Mouse (Mus musculus) olfactory bulb, adult 2 months (tissue): Measurements from ENCODE around the gene Bbs5. TPM values are rescaled to one million over a fixed set of nuclear protein-coding genes. Genes with fewer than 3 reads are reported as not detected.
"Not testable (repeated sequence)": the region's sequence is repeated elsewhere in the genome, so short reads cannot be mapped to it uniquely, and the experiment has no call there.

Experiments used
- H3K27ac ChIP-seq: fragments of 200-500 bp; 2 replicates; pipeline ENCODE4 v1.5.1; 2012; ENCODE audit warnings: low read depth, low read length; ENCODE audit not compliant: insufficient read depth
- H3K4me1 ChIP-seq: fragments of 200-500 bp; 2 replicates; pipeline ENCODE4 v1.6.1; 2012; ENCODE audit warnings: low read length; ENCODE audit not compliant: control insufficient read depth, insufficient read depth
- H3K4me3 ChIP-seq: fragments of 200-500 bp; 2 replicates; pipeline ENCODE4 v1.5.1; 2012; ENCODE audit warnings: mild to moderate bottlenecking, low read depth, low read length, moderate library complexity; ENCODE audit not compliant: insufficient read depth
- CTCF ChIP-seq: fragments of 200-500 bp; IDR thresholded peaks from 2 replicates; pipeline ENCODE4 v1.5.1; 2012; ENCODE audit warnings: low read depth, mild to moderate bottlenecking, low read length, moderate library complexity; ENCODE audit not compliant: insufficient read depth
- POLR2A ChIP-seq: fragments of 200-500 bp; IDR thresholded peaks from 2 replicates; pipeline ENCODE4 v1.6.1; 2012; ENCODE audit warnings: mild to moderate bottlenecking, low read depth, low read length, moderate library complexity; ENCODE audit not compliant: insufficient read depth
- WGBS: fragments of 180-500 bp; shearing (Covaris S2); methylation state at CpG from one replicate; pipeline ENCODE4 v1.1.7; 2018; 5-methylcytosine and 5-hydroxymethylcytosine counted together
- polyA plus RNA-seq: library from polyadenylated mRNA; stranded (reverse); fragments of >200 nt; gene quantifications from 2 replicates; pipeline ENCODE4 v1.2.4, GENCODE M21; 2012; ENCODE audit warnings: low replicate concordance; ENCODE audit not compliant: missing spikeins, insufficient read depth, insufficient read length

Bbs5 gene
- polyA plus RNA-seq, 1 experiment = not detected

GRCm38 (mm10) chr2:69659326-69659725 is 12.4 kb downstream of the Bbs5 start:
- TF ChIP-seq POLR2A = no peak
- no peak for TF ChIP-seq CTCF
- 91% methylated on average over 4 of the region's 4 CpGs for WGBS

GRCm38 (mm10) chr2:69663827-69664476 is 17.0 kb downstream of the Bbs5 start:
- no peak for TF ChIP-seq POLR2A
- TF ChIP-seq CTCF = no peak
- no peak overlapping the region for H3K27ac ChIP-seq
- no peaks in the 10 kb centered on the region for H3K4me1 ChIP-seq
- H3K4me3 ChIP-seq = no peak overlapping the region
- WGBS = 89% methylated on average over 13 of the region's 13 CpGs

More at GRCm38 (mm10) chr2:69659326-69659725, 12.4 kb downstream of the Bbs5 start:
- Histone ChIP-seq H3K4me1 (no peaks in the 10 kb centered on the region), H3K4me3 (no peak overlapping the region), H3K27ac (no peak overlapping the region)

- H3K4me3 ChIP-seq = no peak overlapping the region
- 95% methylated on average over 4 of the region's 4 CpGs for WGBS
- no peak overlapping the region for H3K27ac ChIP-seq
- H3K4me1 ChIP-seq = no peaks in the 10 kb centered on the region
- TF ChIP-seq POLR2A (no peak), CTCF (no peak)
These were observed 20.7 kb downstream of the Bbs5 start for GRCm38 (mm10) chr2:69667656-69668055.

GRCm38 (mm10) chr2:69668414-69668813 is 21.4 kb downstream of the Bbs5 start:
- Histone ChIP-seq H3K4me3 (no peak overlapping the region), H3K4me1 (no peaks in the 10 kb centered on the region), H3K27ac (no peak overlapping the region)
- TF ChIP-seq POLR2A = no peak
- WGBS = 68% methylated on average over 6 of the region's 6 CpGs

- 72% methylated on average over 9 of the region's 9 CpGs for WGBS
- TF ChIP-seq CTCF = no peak
- TF ChIP-seq POLR2A = no peak
These were observed 22.9 kb downstream of the Bbs5 start, which contains the start of gene Klhl41 for GRCm38 (mm10) chr2:69669853-69670252. Gene Klhl41, plus strand, starts transcription at chr2:69670120.

GRCm38 (mm10) chr2:69673723-69674122 is 26.8 kb downstream of the Bbs5 start:
- Histone ChIP-seq H3K4me3 (no peak overlapping the region), H3K4me1 (no peaks in the 10 kb centered on the region), H3K27ac (no peak overlapping the region)
- no peak for TF ChIP-seq CTCF
- TF ChIP-seq POLR2A = no peak
- 75% methylated on average over 5 of the region's 5 CpGs for WGBS

More at GRCm38 (mm10) chr2:69669853-69670252, 22.9 kb downstream of the Bbs5 start, which contains the start of gene Klhl41:
- H3K4me1 ChIP-seq = no peaks in the 10 kb centered on the region
- no peak within 1 kb of the TSS for H3K4me3 ChIP-seq
- no peak within 1 kb of the TSS for H3K27ac ChIP-seq

GRCm38 (mm10) chr2:69675266-69675665 is 28.3 kb downstream of the Bbs5 start:
- Histone ChIP-seq H3K27ac (no peak overlapping the region), H3K4me3 (no peak overlapping the region), H3K4me1 (no peaks in the 10 kb centered on the region)
- WGBS = 75% methylated on average over 9 of the region's 9 CpGs
- TF ChIP-seq POLR2A = no peak
- no peak for TF ChIP-seq CTCF

- no peaks in the 10 kb centered on the region for H3K4me1 ChIP-seq
- 56% methylated on average over 2 of the region's 2 CpGs for WGBS
- no peak overlapping the region for H3K4me3 ChIP-seq
- TF ChIP-seq CTCF (no peak), POLR2A (no peak)
- no peak overlapping the region for H3K27ac ChIP-seq
These were observed 29.7 kb downstream of the Bbs5 start for GRCm38 (mm10) chr2:69676713-69677112.

GRCm38 (mm10) chr2:69677215-69677614 is 30.2 kb downstream of the Bbs5 start:
- not testable (repeated sequence) for H3K4me3 ChIP-seq, H3K4me1 ChIP-seq, H3K27ac ChIP-seq
- 88% methylated on average over 2 of the region's 2 CpGs for WGBS

GRCm38 (mm10) chr2:69679990-69680389 is 33.0 kb downstream of the Bbs5 start:
- no peak for TF ChIP-seq CTCF
- no peak for TF ChIP-seq POLR2A
- 65% methylated on average over 6 of the region's 6 CpGs for WGBS
- no peaks in the 10 kb centered on the region for H3K4me1 ChIP-seq
- H3K27ac ChIP-seq = no peak overlapping the region
- H3K4me3 ChIP-seq = no peak overlapping the region

GRCm38 (mm10) chr2:69681931-69682330 is 35.0 kb downstream of the Bbs5 start:
- no peaks in the 10 kb centered on the region for H3K4me1 ChIP-seq
- TF ChIP-seq POLR2A (no peak), CTCF (no peak)
- H3K27ac ChIP-seq = no peak overlapping the region
- H3K4me3 ChIP-seq = no peak overlapping the region
- WGBS = 92% methylated on average over 4 of the region's 4 CpGs
